Mouse (Mus musculus) liver, embryonic 15.5 days (tissue): ENCODE results near the gene Gpc5. TPM values are rescaled to one million over a fixed set of nuclear protein-coding genes. Genes with fewer than 3 reads are reported as not detected.

Experiments used
- ATAC-seq: fragments of 200-750 bp; cut with Nextera tagmentation; 2 replicates; pipeline ENCODE4 v1.8.0; 2017; ENCODE audit warnings: moderate number of reproducible peaks, mild to moderate bottlenecking, moderate library complexity; ENCODE audit not compliant: insufficient read depth
- H3K27ac ChIP-seq: fragments of 300-500 bp; sonication (generic); replicated peaks from 2 replicates; pipeline ENCODE4 v1.5.1; 2015; ENCODE audit warnings: mild to moderate bottlenecking, inconsistent platforms
- H3K27me3 ChIP-seq: fragments of 300-500 bp; sonication (generic); 2 replicates; pipeline ENCODE4 v1.6.1; 2015; ENCODE audit warnings: mild to moderate bottlenecking, inconsistent platforms
- H3K36me3 ChIP-seq: fragments of 300-500 bp; sonication (generic); replicated peaks from 2 replicates; pipeline ENCODE4 v1.6.1; 2015; ENCODE audit warnings: moderate library complexity, mild to moderate bottlenecking, inconsistent platforms
- H3K4me1 ChIP-seq: fragments of 300-500 bp; sonication (generic); replicated peaks from 2 replicates; pipeline ENCODE4 v1.6.1; 2015; ENCODE audit warnings: inconsistent platforms
- H3K4me2 ChIP-seq: fragments of 300-500 bp; sonication (generic); 2 replicates; pipeline ENCODE4 v1.6.1; 2015; ENCODE audit warnings: moderate library complexity, mild to moderate bottlenecking, inconsistent platforms
- H3K4me3 ChIP-seq: fragments of 300-500 bp; sonication (generic); replicated peaks from 2 replicates; pipeline ENCODE4 v1.5.1; 2015; ENCODE audit warnings: mild to moderate bottlenecking, inconsistent platforms
- H3K9ac ChIP-seq: fragments of 300-500 bp; sonication (generic); 2 replicates; pipeline ENCODE4 v1.6.1; 2015; ENCODE audit warnings: moderate library complexity, mild to moderate bottlenecking, inconsistent platforms
- H3K9me3 ChIP-seq: fragments of 300-500 bp; sonication (generic); replicated peaks from 2 replicates; pipeline ENCODE4 v1.6.1; 2016; ENCODE audit warnings: inconsistent platforms
- WGBS: fragments of 180-500 bp; shearing (Covaris S2); methylation state at CpG from one replicate; pipeline ENCODE4 v1.1.7; 2015; ENCODE audit warnings: mixed read lengths; ENCODE audit not compliant: insufficient replicate concordance; 5-methylcytosine and 5-hydroxymethylcytosine counted together
- polyA plus RNA-seq: library from polyadenylated mRNA; unstranded; fragments of >200 nt; fragmentation: Nextera tagmentation; extraction: Ambion mirVana; gene quantifications from 2 replicates; pipeline ENCODE4 v1.2.1, GENCODE M21; 2015

Gpc5 gene
- polyA plus RNA-seq, 1 experiment from 2014 or later, result not detected

GRCm38 (mm10) chr14:115746013-115746412 is 654.0 kb downstream of the Gpc5 start:
- 60% methylated on average over 1 of the region's 1 CpGs for WGBS
- no peak overlapping the region for H3K4me2 ChIP-seq
- ATAC-seq, result no peak

GRCm38 (mm10) chr14:115760241-115760640 is 668.2 kb downstream of the Gpc5 start:
- H3K4me1 ChIP-seq, result no peaks in the 10 kb centered on the region
- no peaks in the 10 kb centered on the region for H3K9me3 ChIP-seq
- H3K9ac ChIP-seq, result no peak overlapping the region
- no peak overlapping the region for H3K27ac ChIP-seq
- H3K27me3 ChIP-seq, result no peaks in the 10 kb centered on the region
- ATAC-seq, result no peak
- 30% methylated on average over 5 of the region's 5 CpGs for WGBS
- no peaks in the 10 kb centered on the region for H3K36me3 ChIP-seq
- H3K4me2 ChIP-seq, result no peak overlapping the region
- no peak overlapping the region for H3K4me3 ChIP-seq

More at GRCm38 (mm10) chr14:115746013-115746412, 654.0 kb downstream of the Gpc5 start:
- Histone ChIP-seq H3K9me3 (no peaks in the 10 kb centered on the region), H3K27ac (no peak overlapping the region), H3K4me3 (no peak overlapping the region), H3K27me3 (no peaks in the 10 kb centered on the region), H3K36me3 (no peaks in the 10 kb centered on the region), H3K4me1 (no peaks in the 10 kb centered on the region), H3K9ac (no peak overlapping the region)

- Histone ChIP-seq H3K9me3 (no peaks in the 10 kb centered on the region), H3K4me1 (no peaks in the 10 kb centered on the region), H3K27ac (no peak overlapping the region), H3K27me3 (no peaks in the 10 kb centered on the region), H3K4me2 (no peak overlapping the region), H3K36me3 (no peaks in the 10 kb centered on the region), H3K9ac (no peak overlapping the region), H3K4me3 (no peak overlapping the region)
- ATAC-seq, result no peak
- 55% methylated on average over 7 of the region's 7 CpGs for WGBS
These were observed 687.6 kb downstream of the Gpc5 start for GRCm38 (mm10) chr14:115779382-115780177.

GRCm38 (mm10) chr14:115804751-115805150 is 712.7 kb downstream of the Gpc5 start:
- Histone ChIP-seq H3K27ac (no peak overlapping the region), H3K9ac (no peak overlapping the region), H3K9me3 (no peaks in the 10 kb centered on the region), H3K36me3 (no peaks in the 10 kb centered on the region), H3K4me2 (no peak overlapping the region), H3K27me3 (no peaks in the 10 kb centered on the region), H3K4me1 (no peaks in the 10 kb centered on the region), H3K4me3 (no peak overlapping the region)
- WGBS, result 40% methylated on average over 2 of the region's 2 CpGs
- ATAC-seq, result no peak

- ATAC-seq, result no peak
- WGBS, result 12% methylated on average over 1 of the region's 1 CpGs
These were observed 727.0 kb downstream of the Gpc5 start for GRCm38 (mm10) chr14:115819021-115819420.

GRCm38 (mm10) chr14:115821657-115822056 is 729.6 kb downstream of the Gpc5 start:
- H3K9me3 ChIP-seq, result no peaks in the 10 kb centered on the region
- WGBS, result 67% methylated on average over 7 of the region's 7 CpGs
- no peaks in the 10 kb centered on the region for H3K27me3 ChIP-seq
- no peaks in the 10 kb centered on the region for H3K4me1 ChIP-seq
- H3K36me3 ChIP-seq, result no peaks in the 10 kb centered on the region
- no peak overlapping the region for H3K9ac ChIP-seq
- no peak for ATAC-seq
- H3K27ac ChIP-seq, result no peak overlapping the region
- H3K4me3 ChIP-seq, result no peak overlapping the region
- H3K4me2 ChIP-seq, result no peak overlapping the region

More at GRCm38 (mm10) chr14:115819021-115819420, 727.0 kb downstream of the Gpc5 start:
- no peaks in the 10 kb centered on the region for H3K9me3 ChIP-seq
- no peak overlapping the region for H3K4me3 ChIP-seq
- H3K27me3 ChIP-seq, result no peaks in the 10 kb centered on the region
- H3K27ac ChIP-seq, result no peak overlapping the region
- no peak overlapping the region for H3K4me2 ChIP-seq
- no peaks in the 10 kb centered on the region for H3K4me1 ChIP-seq
- H3K9ac ChIP-seq, result no peak overlapping the region
- no peaks in the 10 kb centered on the region for H3K36me3 ChIP-seq

GRCm38 (mm10) chr14:115830485-115830884 is 738.5 kb downstream of the Gpc5 start:
- WGBS, result 42% methylated on average over 5 of the region's 5 CpGs
- H3K9ac ChIP-seq, result no peak overlapping the region
- no peak; the same call in 1 of the 2 replicates for ATAC-seq
- H3K9me3 ChIP-seq, result no peaks in the 10 kb centered on the region
- no peaks in the 10 kb centered on the region for H3K36me3 ChIP-seq
- H3K4me1 ChIP-seq, result no peaks in the 10 kb centered on the region
- no peak overlapping the region for H3K4me3 ChIP-seq
- no peak overlapping the region for H3K4me2 ChIP-seq
- H3K27me3 ChIP-seq, result no peaks in the 10 kb centered on the region
- no peak overlapping the region for H3K27ac ChIP-seq

GRCm38 (mm10) chr14:115831219-115831755 is 739.3 kb downstream of the Gpc5 start:
- H3K4me3 ChIP-seq, result no peak overlapping the region
- H3K4me2 ChIP-seq, result no peak overlapping the region
- ATAC-seq, result no peak
- no peak overlapping the region for H3K9ac ChIP-seq
- no peaks in the 10 kb centered on the region for H3K27me3 ChIP-seq
- no peaks in the 10 kb centered on the region for H3K4me1 ChIP-seq
- WGBS, result under 1% methylated on average over 7 of the region's 7 CpGs
- no peaks in the 10 kb centered on the region for H3K9me3 ChIP-seq
- no peak overlapping the region for H3K27ac ChIP-seq
- no peaks in the 10 kb centered on the region for H3K36me3 ChIP-seq

GRCm38 (mm10) chr14:115831854-115832625 is 740.0 kb downstream of the Gpc5 start:
- Histone ChIP-seq H3K27me3 (no peaks in the 10 kb centered on the region), H3K4me2 (no peak overlapping the region), H3K36me3 (no peaks in the 10 kb centered on the region), H3K9ac (no peak overlapping the region), H3K9me3 (no peaks in the 10 kb centered on the region), H3K27ac (no peak overlapping the region), H3K4me1 (no peaks in the 10 kb centered on the region), H3K4me3 (no peak overlapping the region)
- no peak for ATAC-seq
- 54% methylated on average over 10 of the region's 10 CpGs for WGBS

- H3K9ac ChIP-seq, result no peak overlapping the region
- WGBS, result 43% methylated on average over 2 of the region's 2 CpGs
- H3K36me3 ChIP-seq, result no peaks in the 10 kb centered on the region
- no peaks in the 10 kb centered on the region for H3K4me1 ChIP-seq
- no peaks in the 10 kb centered on the region for H3K9me3 ChIP-seq
- no peak overlapping the region for H3K4me2 ChIP-seq
- H3K27ac ChIP-seq, result no peak overlapping the region
- H3K27me3 ChIP-seq, result no peaks in the 10 kb centered on the region
- ATAC-seq, result no peak
- H3K4me3 ChIP-seq, result no peak overlapping the region
These were observed 751.8 kb downstream of the Gpc5 start for GRCm38 (mm10) chr14:115843783-115844182.

GRCm38 (mm10) chr14:115844773-115845427 is 752.9 kb downstream of the Gpc5 start:
- 60% methylated on average over 1 of the region's 1 CpGs for WGBS
- H3K4me1 ChIP-seq, result no peaks in the 10 kb centered on the region

More at GRCm38 (mm10) chr14:115844773-115845427, 752.9 kb downstream of the Gpc5 start:
- H3K36me3 ChIP-seq, result no peaks in the 10 kb centered on the region
- no peak overlapping the region for H3K4me2 ChIP-seq
- no peak overlapping the region for H3K4me3 ChIP-seq
- H3K9ac ChIP-seq, result no peak overlapping the region
- no peaks in the 10 kb centered on the region for H3K9me3 ChIP-seq
- H3K27ac ChIP-seq, result no peak overlapping the region
- ATAC-seq, result no peak
- H3K27me3 ChIP-seq, result no peaks in the 10 kb centered on the region
